Mouse (Mus musculus) ES-Bruce4 (cell line): ENCODE data around the gene Henmt1.

Source experiments
- CTCF ChIP-seq: IDR thresholded peaks from one replicate; pipeline ENCODE4 v1.8.1; 2011; ENCODE audit warnings: low read depth, low read length
- EP300 ChIP-seq: IDR thresholded peaks from 2 replicates; pipeline ENCODE4 v1.6.1; 2011; ENCODE audit warnings: low read depth, low read length; ENCODE audit not compliant: insufficient read depth
- POLR2A ChIP-seq: IDR thresholded peaks from one replicate; pipeline ENCODE4 v1.8.1; 2011; ENCODE audit warnings: low read length; ENCODE audit not compliant: insufficient read depth

GRCm38 (mm10) chr3:108997762-108998161, 58.1 kb downstream of the Henmt1 start:
- TF ChIP-seq CTCF (no peak), POLR2A (no peak), EP300 (no peak)
